Mouse (Mus musculus) embryo, embryonic 11.5 days (tissue): ENCODE measurements at regions not wholly inside any gene's neighbourhood (a gene's known extent, or its start where the extent isn't known, plus 50 kb on each side); places are given as distances from the start of the nearest gene placed in this dataset.

Experiments used
- DNase-seq: peaks from one replicate; pipeline ENCODE4 v3.0.0-alpha.2; 2012; ENCODE audit warnings: low read depth, low spot score

DNA sequence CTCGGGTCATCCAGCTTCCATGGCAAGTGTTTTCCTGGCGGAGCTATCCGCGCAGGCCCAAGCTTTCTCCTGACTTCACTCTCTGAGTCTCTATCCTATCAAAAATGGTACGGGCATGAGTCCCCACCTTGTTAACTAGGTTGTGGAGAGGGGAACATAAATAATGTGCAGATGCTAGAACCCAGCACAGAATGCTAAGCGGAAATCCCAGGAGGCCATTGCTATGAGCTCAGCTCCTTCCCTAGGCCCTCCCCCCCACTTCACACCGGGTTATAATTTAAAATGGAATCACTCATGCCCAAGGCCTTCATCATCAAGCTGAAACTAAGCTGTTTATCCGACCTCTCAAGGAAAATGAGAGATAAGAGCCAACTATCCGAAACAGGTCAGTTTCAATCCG, 60.4 kb upstream of the Cd83 start:
- no peak for DNase-seq

DNA sequence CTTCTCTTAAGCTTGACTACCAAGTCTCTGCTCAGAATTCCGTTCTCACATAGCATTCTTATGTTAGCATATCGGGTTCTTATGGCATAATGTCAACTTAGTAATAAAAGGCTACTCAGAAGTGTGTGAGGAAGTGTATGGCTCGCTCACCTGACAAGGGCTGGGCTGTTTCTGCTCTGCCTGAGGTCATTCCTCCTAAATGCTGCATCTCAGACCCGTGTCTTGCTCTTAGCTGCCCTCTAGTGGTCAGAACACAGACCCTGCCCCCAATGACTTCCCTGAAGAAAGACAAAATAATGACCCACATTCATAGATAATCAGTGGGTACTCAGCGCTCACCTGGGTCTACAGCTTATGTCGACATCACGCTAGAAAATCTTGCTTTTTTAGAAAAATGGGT, 58.9 kb upstream of the Cd83 start:
- DNase-seq = peak; percentile 57

DNA sequence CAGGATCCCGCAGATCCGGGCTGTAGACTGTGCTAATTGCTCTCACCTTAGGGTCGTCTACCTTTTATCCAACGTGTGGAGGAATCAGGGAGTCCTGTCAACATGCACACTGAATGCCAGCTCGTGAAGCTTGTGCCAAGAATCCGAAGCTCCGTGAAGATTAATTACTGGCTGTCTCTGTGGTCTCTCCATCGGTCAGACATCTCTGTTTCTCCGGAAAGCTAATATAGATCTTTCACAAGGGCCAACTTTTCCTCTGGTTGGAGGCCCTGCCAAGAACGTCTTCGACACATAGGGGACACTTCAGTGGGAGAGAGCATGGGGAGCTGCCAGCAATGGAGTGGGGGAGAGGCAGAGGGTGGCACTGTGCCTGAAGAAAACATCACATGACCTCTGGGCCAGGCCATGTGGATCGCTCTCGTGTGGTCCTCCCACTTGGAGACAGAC, 57.7 kb upstream of the Cd83 start:
- no peak for DNase-seq

DNA sequence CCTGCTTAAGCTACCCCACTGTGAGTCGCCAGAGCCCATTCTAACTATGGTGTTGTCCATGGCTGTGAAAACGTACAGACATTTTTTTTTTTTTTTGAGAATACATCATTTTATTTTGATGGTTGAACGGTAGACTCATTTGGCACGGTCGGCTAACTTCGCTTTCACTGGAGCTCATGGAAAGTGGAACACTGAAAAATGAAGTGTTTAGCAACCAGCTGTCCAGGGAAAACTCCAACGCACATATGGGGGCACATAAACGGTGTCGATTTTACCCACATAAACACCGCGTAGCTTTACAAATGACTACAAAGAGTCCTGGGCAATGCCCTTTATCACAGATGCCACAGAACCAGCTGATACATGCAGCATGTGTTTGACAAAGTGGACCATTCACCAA, 55.0 kb upstream of the Cd83 start:
- DNase-seq = no peak

DNA sequence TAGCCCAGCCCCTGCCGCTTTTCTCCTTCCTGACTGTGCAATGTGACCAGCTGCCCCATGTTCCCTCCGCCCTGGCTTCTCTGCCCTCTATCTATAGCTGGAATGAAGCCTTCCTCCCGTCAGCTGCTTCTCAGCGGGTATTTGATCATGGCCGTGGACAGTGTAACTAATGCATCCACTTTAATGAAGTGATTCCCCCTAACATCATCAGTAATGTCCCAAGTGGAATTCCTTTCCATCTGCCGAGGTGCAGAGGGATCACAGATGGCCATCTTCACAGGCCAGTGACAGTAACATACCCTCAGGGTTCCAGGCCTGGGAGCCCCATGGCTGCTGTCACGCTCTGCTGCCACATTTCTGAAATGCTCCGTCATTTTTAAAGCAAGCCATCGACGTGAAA, 51.5 kb upstream of the Cd83 start:
- DNase-seq = no peak

DNA sequence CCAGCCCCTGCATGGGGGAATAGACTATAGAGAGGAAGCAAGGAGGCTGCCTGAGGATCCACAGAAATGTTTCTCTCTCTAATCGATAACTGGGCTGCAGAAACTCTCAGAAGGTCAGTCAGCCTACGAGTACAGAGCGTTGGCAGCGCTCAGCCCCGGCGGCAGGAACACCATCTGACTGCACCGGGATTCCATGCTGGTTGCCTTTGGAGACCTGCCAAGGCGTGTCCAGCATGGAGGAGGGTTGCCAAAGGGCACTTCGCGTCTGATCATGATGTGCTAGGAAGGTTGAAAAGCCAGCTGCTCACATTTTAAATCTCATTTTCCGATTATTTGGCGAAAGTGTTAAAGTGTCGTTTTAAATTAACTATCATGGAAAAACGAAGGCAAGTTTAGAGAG, 49.9 kb upstream of the Cd83 start:
- DNase-seq = no peak
